Mouse (Mus musculus) embryonic facial prominence, embryonic 14.5 days (tissue): ENCODE measurements around the gene Gm9821. TPM values are rescaled to one million over a fixed set of nuclear protein-coding genes. Genes with fewer than 3 reads are reported as not detected.

Experiments
- ATAC-seq: fragments of 200-750 bp; cut with Nextera tagmentation; 2 replicates; pipeline ENCODE4 v1.8.0; 2017; ENCODE audit warnings: low read depth, moderate number of reproducible peaks, moderate TSS enrichment
- DNase-seq: peaks from one replicate; pipeline ENCODE4 v3.0.0-alpha.2; 2015; ENCODE audit warnings: low spot score
- H3K27ac ChIP-seq: fragments of 300-500 bp; sonication (generic); replicated peaks from 2 replicates; pipeline ENCODE4 v1.5.1; 2014; ENCODE audit warnings: low read depth, mild to moderate bottlenecking, low read length, moderate library complexity
- H3K27me3 ChIP-seq: fragments of 300-500 bp; sonication (generic); replicated peaks from 2 replicates; pipeline ENCODE4 v1.6.1; 2014; ENCODE audit warnings: low read length; ENCODE audit not compliant: control insufficient read depth, insufficient read depth
- H3K36me3 ChIP-seq: fragments of 300-500 bp; sonication (generic); 2 replicates; pipeline ENCODE4 v1.6.1; 2014; ENCODE audit warnings: low read length, mixed read lengths; ENCODE audit not compliant: control insufficient read depth, insufficient read depth
- H3K4me1 ChIP-seq: fragments of 300-500 bp; sonication (generic); 2 replicates; pipeline ENCODE4 v1.6.1; 2014; ENCODE audit warnings: antibody characterized with exemption, low read length; ENCODE audit not compliant: control insufficient read depth, insufficient read depth
- H3K4me2 ChIP-seq: fragments of 300-500 bp; sonication (generic); 2 replicates; pipeline ENCODE4 v1.6.1; 2014; ENCODE audit warnings: low read depth, mild to moderate bottlenecking, low read length, moderate library complexity, mixed read lengths
- H3K4me3 ChIP-seq: fragments of 300-500 bp; sonication (generic); 2 replicates; pipeline ENCODE4 v1.5.1; 2014; ENCODE audit warnings: low read depth, mild to moderate bottlenecking, low read length
- H3K9ac ChIP-seq: fragments of 300-500 bp; sonication (generic); 2 replicates; pipeline ENCODE4 v1.6.1; 2014; ENCODE audit warnings: low read depth, mild to moderate bottlenecking, low read length, moderate library complexity, mixed read lengths
- H3K9me3 ChIP-seq: fragments of 300-500 bp; sonication (generic); 2 replicates; pipeline ENCODE4 v1.6.1; 2016; ENCODE audit warnings: low read length; ENCODE audit not compliant: control insufficient read depth
- WGBS: fragments of 180-500 bp; shearing (Covaris S2); extraction: QIAGEN DNeasy Blood & Tissue Kit; methylation state at CpG from one replicate; pipeline ENCODE4 v1.1.7; 2014; 5-methylcytosine and 5-hydroxymethylcytosine counted together
- polyA plus RNA-seq: library from polyadenylated mRNA; unstranded; fragments of >200 nt; fragmentation: Nextera tagmentation; extraction: Ambion mirVana; gene quantifications from 2 replicates; pipeline ENCODE4 v1.2.1, GENCODE M21; 2014

Gene Gm9821
- polyA plus RNA-seq, 1 experiment from 2014 or later = 0.70 TPM

DNA sequence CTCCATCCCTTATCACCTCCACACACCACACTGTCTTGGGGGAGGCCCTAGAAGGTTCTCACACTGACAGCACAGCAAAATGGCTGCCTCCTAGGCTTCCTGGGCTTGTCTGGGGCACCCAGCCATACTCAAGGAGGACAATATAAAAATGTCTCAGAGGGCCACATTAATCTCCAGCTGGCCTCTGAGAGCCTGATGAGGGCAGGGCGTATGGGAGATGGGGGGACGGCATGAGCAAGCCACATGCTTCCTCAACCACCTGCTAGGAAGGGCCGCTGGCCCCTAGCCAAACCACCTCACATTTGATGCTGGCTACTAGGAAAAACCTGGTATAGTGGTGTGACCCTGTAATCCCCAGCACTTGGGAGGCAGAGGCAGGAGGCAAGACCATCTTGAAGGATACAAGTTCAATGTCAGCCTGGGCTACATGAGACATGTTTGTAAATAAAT lies 3.3 kb downstream of the Gm9821 start:
- Histone ChIP-seq H3K27me3 (no peaks in the 10 kb centered on the region), H3K36me3 (no peaks in the 10 kb centered on the region), H3K9me3 (no peaks in the 10 kb centered on the region), H3K4me2 (no peak overlapping the region), H3K4me3 (no peak overlapping the region), H3K9ac (no peak overlapping the region), H3K27ac (peak overlapping the region; percentile 39; the same call in 1 of the 2 replicates), H3K4me1 (peaks cover 36% of the 10 kb centered on the region)
- DNase-seq (no peak), ATAC-seq (no peak)
- 58% methylated on average over 3 of the region's 3 CpGs for WGBS

DNA sequence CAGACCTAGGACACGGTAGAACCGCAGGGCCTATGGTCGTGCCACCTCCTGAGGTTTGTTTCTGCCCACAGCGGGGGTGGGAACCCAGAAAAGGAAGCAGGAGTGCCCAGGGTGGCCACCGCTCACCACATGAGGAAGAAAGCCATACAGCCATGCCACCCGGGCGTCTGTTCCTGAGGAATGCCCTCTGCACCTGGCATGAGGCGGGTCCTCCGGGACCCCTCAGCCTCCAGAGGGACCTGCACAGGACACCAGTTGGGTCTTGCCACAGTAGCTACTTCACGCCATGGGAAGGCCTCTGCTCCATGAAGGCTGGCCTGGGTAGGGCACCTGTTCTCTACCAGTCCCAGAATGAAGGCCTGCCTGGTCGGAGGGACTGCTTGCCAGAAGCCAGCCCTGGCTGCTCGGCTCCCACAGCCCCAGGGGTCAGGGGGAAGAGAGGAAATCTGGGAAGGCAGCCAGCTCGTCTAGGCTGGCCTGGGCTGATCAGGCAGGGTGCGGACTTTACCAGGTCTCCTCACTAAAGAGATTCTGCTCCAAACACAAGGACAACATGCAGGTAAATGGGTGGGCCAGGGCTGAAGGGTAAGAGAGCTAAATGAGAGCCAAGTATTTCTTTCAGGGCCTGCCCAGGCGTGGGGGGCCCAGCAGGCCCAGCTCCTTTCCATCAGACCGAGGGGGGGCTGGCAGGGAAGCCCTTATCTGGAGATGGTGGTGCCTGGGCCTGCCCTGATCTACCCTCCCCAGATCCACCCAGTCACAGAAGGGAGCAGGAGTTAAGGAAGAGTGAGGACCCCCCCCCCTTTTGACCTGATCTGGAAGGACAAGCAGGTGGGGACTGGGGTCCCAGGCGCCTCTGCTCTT lies 4.1 kb downstream of the Gm9821 start:
- peak; percentile 54 for DNase-seq
- Histone ChIP-seq H3K9ac (peak overlapping the region; percentile 51), H3K4me3 (peak overlapping the region; percentile 10; the same call in 1 of the 2 replicates), H3K27ac (peak overlapping the region; percentile 63), H3K4me2 (peak overlapping the region; percentile 43), H3K27me3 (no peaks in the 10 kb centered on the region), H3K4me1 (peaks cover 36% of the 10 kb centered on the region), H3K36me3 (peaks cover 1% of the 10 kb centered on the region; the same call in 1 of the 2 replicates), H3K9me3 (no peaks in the 10 kb centered on the region)
- 54% methylated on average over 14 of the region's 17 CpGs for WGBS
- ATAC-seq = peak; percentile 5

DNA sequence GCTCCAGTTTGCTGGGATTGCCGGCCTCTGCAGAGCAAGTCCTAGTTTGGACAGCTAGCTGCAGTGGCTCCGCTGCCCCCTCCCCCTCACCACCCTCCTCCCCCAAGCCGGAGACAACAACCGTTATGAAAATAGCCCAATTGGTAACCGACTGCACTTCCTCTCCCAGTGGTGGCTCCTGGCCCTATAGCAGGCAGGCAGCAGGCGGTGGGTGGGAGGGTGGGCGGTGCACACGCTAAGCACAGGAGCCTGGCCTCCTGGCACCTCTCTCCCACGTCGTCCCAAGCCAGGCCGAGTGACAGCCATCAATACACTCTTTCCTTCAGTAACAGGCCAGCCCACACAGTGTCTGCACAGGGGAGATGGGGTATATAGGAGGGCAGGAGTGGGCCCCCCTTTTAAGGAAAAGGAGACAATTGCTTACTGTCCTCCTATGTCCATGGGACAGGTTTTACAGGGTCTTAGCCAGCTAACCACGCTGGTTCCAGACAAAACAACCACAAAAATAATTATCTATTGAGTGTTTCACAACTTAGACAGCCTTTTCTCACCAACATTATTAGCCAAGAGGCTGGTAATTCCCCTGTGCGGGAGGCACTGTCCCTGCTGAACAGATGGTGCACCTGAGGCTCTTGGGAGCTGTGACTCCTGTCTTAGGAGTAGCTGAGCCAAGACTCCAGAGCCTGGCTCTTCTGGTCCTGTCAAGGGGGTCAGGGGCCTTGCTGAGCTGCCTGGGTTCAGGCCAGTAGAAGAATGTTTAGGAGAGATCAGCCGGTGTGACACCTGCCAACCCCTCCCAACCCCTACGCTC lies 5.0 kb downstream of the Gm9821 start:
- peak overlapping the region; percentile 51 for H3K9ac ChIP-seq
- H3K36me3 ChIP-seq = peaks cover 4% of the 10 kb centered on the region; the same call in 1 of the 2 replicates
- H3K4me3 ChIP-seq = peak overlapping the region; percentile 10; the same call in 1 of the 2 replicates
- H3K27me3 ChIP-seq = no peaks in the 10 kb centered on the region
- H3K4me1 ChIP-seq = peaks cover 36% of the 10 kb centered on the region
- peak; percentile 85 for DNase-seq
- peak overlapping the region; percentile 63 for H3K27ac ChIP-seq
- peak; percentile 69 for ATAC-seq
- H3K4me2 ChIP-seq = peak overlapping the region; percentile 43
- no peaks in the 10 kb centered on the region for H3K9me3 ChIP-seq
- WGBS = 12% methylated on average over 13 of the region's 15 CpGs

DNA sequence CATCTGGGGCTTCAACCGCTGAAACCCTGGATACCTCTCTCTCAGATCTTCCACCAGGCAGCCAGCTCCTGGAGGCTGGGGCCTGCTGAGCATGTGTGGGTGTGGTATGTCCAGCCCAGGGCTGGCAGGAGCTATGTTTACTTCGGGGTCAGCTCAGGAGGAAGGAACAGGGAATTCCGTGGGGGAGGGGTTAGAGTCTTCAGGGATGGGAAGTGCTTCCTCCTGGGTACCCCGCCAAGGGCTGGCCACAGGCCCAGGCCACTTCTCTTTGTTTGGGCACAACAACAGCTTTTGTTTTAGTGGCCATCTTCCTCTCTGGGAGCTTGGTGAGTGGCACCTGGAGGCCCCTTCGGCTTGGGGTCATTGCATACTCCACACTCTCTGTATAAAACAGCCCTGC lies 8.3 kb downstream of the Gm9821 start:
- DNase-seq (peak; percentile 64), ATAC-seq (no peak)
- 22% methylated on average over 4 of the region's 5 CpGs for WGBS
- H3K9me3 ChIP-seq = no peaks in the 10 kb centered on the region
- peak overlapping the region; percentile 18; the same call in 1 of the 2 replicates for H3K27ac ChIP-seq
- peaks cover 4% of the 10 kb centered on the region; the same call in 1 of the 2 replicates for H3K36me3 ChIP-seq
- no peak overlapping the region for H3K4me2 ChIP-seq
- H3K27me3 ChIP-seq = no peaks in the 10 kb centered on the region
- no peak overlapping the region for H3K4me3 ChIP-seq
- H3K4me1 ChIP-seq = peaks cover 33% of the 10 kb centered on the region
- H3K9ac ChIP-seq = 0 out of 2 replicates have a peak overlapping the region, but pooled peaks have one; percentile 2

DNA sequence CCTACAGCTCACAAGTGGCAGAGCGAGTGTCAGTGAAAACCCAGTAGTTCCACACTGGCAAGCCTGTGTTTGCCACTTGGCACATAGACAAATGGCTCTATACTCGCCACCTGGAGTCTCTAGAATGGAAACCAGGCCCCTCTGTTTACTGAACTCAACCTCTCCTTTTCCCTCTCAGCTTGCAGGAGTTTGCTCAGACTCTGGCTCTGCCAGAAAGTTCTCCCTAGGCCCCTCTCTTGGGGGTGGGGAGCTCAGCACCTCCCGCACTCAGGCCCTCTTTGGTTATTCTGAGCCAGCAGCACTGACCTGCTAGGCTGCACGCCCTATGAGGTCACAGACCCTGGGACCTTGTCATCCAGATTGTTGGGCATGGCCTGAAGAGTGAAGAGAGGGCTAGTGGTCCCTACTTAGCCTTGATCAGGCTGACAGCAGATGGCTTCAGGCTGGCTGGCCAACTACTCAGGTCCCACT lies 9.7 kb downstream of the Gm9821 start:
- H3K4me1 ChIP-seq = peaks cover 21% of the 10 kb centered on the region
- H3K4me3 ChIP-seq = no peak overlapping the region
- H3K4me2 ChIP-seq = no peak overlapping the region
- H3K9ac ChIP-seq = no peak overlapping the region
- no peak overlapping the region for H3K27ac ChIP-seq
- WGBS = 91% methylated on average over 4 of the region's 4 CpGs
- no peaks in the 10 kb centered on the region for H3K9me3 ChIP-seq
- peaks cover 4% of the 10 kb centered on the region; the same call in 1 of the 2 replicates for H3K36me3 ChIP-seq
- DNase-seq (no peak), ATAC-seq (no peak)
- no peaks in the 10 kb centered on the region for H3K27me3 ChIP-seq

DNA sequence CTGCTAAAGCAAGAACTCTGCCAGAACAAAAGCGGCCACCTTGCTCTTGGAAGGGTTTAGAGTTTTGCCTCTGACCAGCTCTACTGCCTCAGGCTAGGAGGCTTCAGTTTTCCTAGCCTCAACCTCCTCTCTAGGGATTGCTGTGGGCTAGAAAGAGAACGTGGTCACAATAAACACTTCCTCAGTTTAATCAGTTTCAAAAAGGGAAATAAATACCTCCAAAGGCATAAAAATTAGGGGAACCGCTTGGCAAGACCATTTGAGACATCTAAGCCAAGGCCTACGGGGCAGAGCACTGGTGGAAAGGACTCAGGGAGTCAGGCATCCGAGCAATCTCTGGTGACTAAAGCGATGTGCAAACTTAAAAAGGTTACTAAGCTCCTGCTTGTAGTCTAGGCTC lies 10.4 kb downstream of the Gm9821 start:
- Histone ChIP-seq H3K4me3 (no peak overlapping the region), H3K27ac (no peak overlapping the region), H3K27me3 (no peaks in the 10 kb centered on the region), H3K36me3 (peaks cover 4% of the 10 kb centered on the region; the same call in 1 of the 2 replicates), H3K4me2 (no peak overlapping the region), H3K9me3 (no peaks in the 10 kb centered on the region), H3K9ac (no peak overlapping the region), H3K4me1 (peaks cover 14% of the 10 kb centered on the region)
- 78% methylated on average over 6 of the region's 6 CpGs for WGBS
- ATAC-seq (no peak), DNase-seq (no peak)

DNA sequence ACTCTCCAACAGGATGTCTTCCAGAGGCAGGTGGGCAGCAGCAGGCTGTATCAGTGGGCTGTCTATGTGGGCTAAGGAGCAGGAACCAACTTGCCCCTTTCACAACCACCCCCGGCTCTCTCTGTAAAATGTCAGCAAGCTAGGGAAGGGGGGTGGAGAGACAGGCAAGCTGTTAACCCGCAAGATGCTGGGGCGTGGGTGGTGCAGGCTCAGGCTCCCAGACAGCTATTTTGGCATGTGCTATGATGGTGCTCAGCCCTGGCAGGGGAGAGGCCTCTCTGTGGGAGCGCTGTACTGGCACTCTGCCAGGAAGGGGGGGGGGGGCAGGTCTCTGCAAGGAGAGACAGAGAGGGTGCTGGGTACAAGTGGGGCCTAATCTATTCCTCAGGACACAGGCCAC lies 11.6 kb downstream of the Gm9821 start:
- Histone ChIP-seq H3K9me3 (no peaks in the 10 kb centered on the region), H3K36me3 (peaks cover 4% of the 10 kb centered on the region; the same call in 1 of the 2 replicates), H3K4me2 (no peak overlapping the region), H3K4me1 (peaks cover 16% of the 10 kb centered on the region), H3K4me3 (no peak overlapping the region), H3K9ac (no peak overlapping the region), H3K27ac (no peak overlapping the region), H3K27me3 (no peaks in the 10 kb centered on the region)
- WGBS = 20% methylated on average over 2 of the region's 4 CpGs
- ATAC-seq = peak; percentile 82
- DNase-seq = peak; percentile 85

DNA sequence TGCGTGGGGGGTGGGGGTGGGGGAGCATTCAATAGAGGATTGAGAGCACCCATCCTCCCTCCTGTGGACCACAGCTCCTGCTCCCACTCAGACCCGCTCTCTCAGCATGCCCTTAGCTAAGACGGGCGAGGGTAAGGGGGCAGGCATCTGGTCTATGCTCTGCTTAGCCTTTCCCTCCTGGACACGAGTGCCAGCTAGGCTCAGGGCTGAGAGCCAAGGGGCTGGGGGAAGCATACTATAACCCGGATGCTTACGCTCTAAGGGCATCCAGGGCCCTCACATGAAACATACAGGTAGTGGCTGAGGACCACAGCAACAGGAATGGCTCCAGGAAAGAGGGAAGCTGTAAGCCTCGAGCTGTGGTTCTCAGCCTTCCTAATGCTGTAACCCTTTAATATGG lies 12.5 kb downstream of the Gm9821 start:
- no peak for ATAC-seq
- H3K4me2 ChIP-seq = no peak overlapping the region
- H3K27ac ChIP-seq = no peak overlapping the region
- DNase-seq = no peak
- no peak overlapping the region for H3K9ac ChIP-seq
- WGBS = 89% methylated on average over 8 of the region's 8 CpGs
- no peaks in the 10 kb centered on the region for H3K9me3 ChIP-seq
- H3K4me3 ChIP-seq = no peak overlapping the region
- no peaks in the 10 kb centered on the region for H3K27me3 ChIP-seq
- H3K4me1 ChIP-seq = peaks cover 23% of the 10 kb centered on the region
- H3K36me3 ChIP-seq = peaks cover 4% of the 10 kb centered on the region; the same call in 1 of the 2 replicates
